Mouse (Mus musculus): Measurements from ENCODE around the gene Pcyt1a.

Gene Pcyt1a

GRCm38 (mm10) chr16:32430474-32431046 lies at the start of gene Pcyt1a:
Gene Pcyt1a (plus strand): TSS chr16:32430921.
- DNase-seq (ENCODE audit: low read depth, low spot score), result peak; percentile 85

GRCm38 (mm10) chr16:32382901-32383300 lies 47.8 kb upstream of the Pcyt1a start:
- DNase-seq (ENCODE audit: low read depth, low spot score), result no peak

- no peak for DNase-seq (ENCODE audit: low read depth, low spot score)
Measured at GRCm38 (mm10) chr16:32384885-32385284, 45.8 kb upstream of the Pcyt1a start.

- no peak for DNase-seq (ENCODE audit: low read depth, low spot score)
Measured at GRCm38 (mm10) chr16:32386826-32387225, 43.9 kb upstream of the Pcyt1a start.

- DNase-seq (ENCODE audit: low read depth, low spot score), result no peak
Measured at GRCm38 (mm10) chr16:32389049-32389448, 41.7 kb upstream of the Pcyt1a start.

GRCm38 (mm10) chr16:32389841-32390240 lies 40.9 kb upstream of the Pcyt1a start:
- no peak for DNase-seq (ENCODE audit: low read depth, low spot score)

GRCm38 (mm10) chr16:32390882-32391281 lies 39.8 kb upstream of the Pcyt1a start:
- no peak for DNase-seq (ENCODE audit: low read depth, low spot score)

GRCm38 (mm10) chr16:32395679-32396540 lies 34.8 kb upstream of the Pcyt1a start:
- DNase-seq (ENCODE audit: low read depth, low spot score), result no peak

GRCm38 (mm10) chr16:32396541-32396835 lies 34.2 kb upstream of the Pcyt1a start:
- DNase-seq (ENCODE audit: low read depth, low spot score), result no peak

GRCm38 (mm10) chr16:32398206-32398605 lies 32.5 kb upstream of the Pcyt1a start:
- DNase-seq (ENCODE audit: low read depth, low spot score), result no peak

GRCm38 (mm10) chr16:32400267-32400666 lies 30.5 kb upstream of the Pcyt1a start, which contains the start of gene Tm4sf19:
Gene Tm4sf19 (plus strand): TSS chr16:32400506.
- no peak for DNase-seq (ENCODE audit: low read depth, low spot score)

- no peak for DNase-seq (ENCODE audit: low read depth, low spot score)
Measured at GRCm38 (mm10) chr16:32401335-32401965, 29.3 kb upstream of the Pcyt1a start.

GRCm38 (mm10) chr16:32402818-32403217 lies 27.9 kb upstream of the Pcyt1a start:
- no peak for DNase-seq (ENCODE audit: low read depth, low spot score)

GRCm38 (mm10) chr16:32405716-32406115 lies 25.0 kb upstream of the Pcyt1a start:
- DNase-seq (ENCODE audit: low read depth, low spot score), result no peak

GRCm38 (mm10) chr16:32406671-32407070 lies 24.1 kb upstream of the Pcyt1a start:
- DNase-seq (ENCODE audit: low read depth, low spot score), result no peak

GRCm38 (mm10) chr16:32407730-32408129 lies 23.0 kb upstream of the Pcyt1a start:
- no peak for DNase-seq (ENCODE audit: low read depth, low spot score)

GRCm38 (mm10) chr16:32417457-32417856 lies 13.3 kb upstream of the Pcyt1a start:
- DNase-seq (ENCODE audit: low read depth, low spot score), result no peak

- DNase-seq (ENCODE audit: low read depth, low spot score), result peak; percentile 89
Measured at GRCm38 (mm10) chr16:32419517-32420483, 10.9 kb upstream of the Pcyt1a start, which contains the start of gene Tctex1d2. Gene Tctex1d2 (plus strand): TSS chr16:32419702.

- DNase-seq (ENCODE audit: low read depth, low spot score), result no peak
Measured at GRCm38 (mm10) chr16:32427506-32427905, 3.2 kb upstream of the Pcyt1a start.

- peak; percentile 17 for DNase-seq (ENCODE audit: low read depth, low spot score)
Measured at GRCm38 (mm10) chr16:32431047-32431591, 398 bp downstream of the Pcyt1a start.

- no peak for DNase-seq (ENCODE audit: low read depth, low spot score)
Measured at GRCm38 (mm10) chr16:32431926-32432325, 1.2 kb downstream of the Pcyt1a start.
